Comparison of ENCODE assay signal across 13 mouse cellular contexts in genomic region chr9:62360889-62361288, GRCm38 (mm10). TPM values are rescaled to one million over a fixed set of nuclear protein-coding genes. Genes with fewer than 3 reads are reported as not detected.
DNase-seq lines count a peak whose midpoint lies in the region; ATAC-seq and TF ChIP-seq lines count a peak whose summit lies in the region.
"Had no signal": no experiment of that assay in that cellular context is flagged by ENCODE, and none has a peak within 500 bp of the region (broad histone marks: within the 10 kb centered on the region; RNA-seq: fewer than 3 reads in every experiment).

No protein-coding gene starts in this region.

- ATAC-seq in forebrain, embryonic 13.5 days, result no peak
- no peak for ATAC-seq in embryonic facial prominence, embryonic 12.5 days (ENCODE audit: insufficient number of reproducible peaks, insufficient read depth, low FRiP score, low TSS enrichment)
- ATAC-seq in intestine, postnatal 0 days, result no peak
- ATAC-seq: activated CD4-positive, CD25-positive, alpha-beta regulatory T cell, adult 4 months; liver, embryonic 12.5 days had no signal

- TF ChIP-seq CTCF in CH12.LX (conservative IDR thresholded peaks at IDR 0.05 in 1 of 2, IDR thresholded peaks at IDR 0.05 in 1 of 2; ENCODE audit: low read depth in 2 of 2, low read length in 2 of 2), result no peak
- no peak for TF ChIP-seq CTCF in intestine, postnatal 0 days (IDR thresholded peaks at IDR 0.05; ENCODE audit: low read depth)

- no peak overlapping the region for H3K9ac ChIP-seq in forebrain, embryonic 13.5 days
- peak overlapping the region; percentile 47 for H3K9ac ChIP-seq in CH12.LX (ENCODE audit: insufficient read depth, low read depth)
- H3K9ac ChIP-seq in embryonic facial prominence, embryonic 12.5 days, result no peak overlapping the region
- no peak overlapping the region for H3K9ac ChIP-seq in intestine, postnatal 0 days (ENCODE audit: low read depth, low read length)
- H3K9ac ChIP-seq: liver, embryonic 12.5 days had no signal

- peaks cover 97% of the 10 kb centered on the region for H3K79me2 ChIP-seq in CH12.LX (replicated peaks; ENCODE audit: control insufficient read depth, extremely low read depth, insufficient read depth, poor library complexity, severe bottlenecking)

- H3K4me3 ChIP-seq in forebrain, embryonic 13.5 days, result no peak overlapping the region
- no peak overlapping the region for H3K4me3 ChIP-seq in forebrain, embryonic 10.5 days
- H3K4me3 ChIP-seq in CH12.LX (replicated peaks in 1 of 3; ENCODE audit: low read depth in 2 of 3, low read length in 2 of 3, poor library complexity in 1 of 3), result no peak overlapping the region
- no peak overlapping the region for H3K4me3 ChIP-seq in embryonic facial prominence, embryonic 12.5 days
- H3K4me3 ChIP-seq in intestine, postnatal 0 days (ENCODE audit: low read depth, low read length), result no peak overlapping the region
- H3K4me3 ChIP-seq: liver, embryonic 12.5 days had no signal

- dilution Hi-C loops in CH12.LX (cut with MboI; ENCODE audit: extremely low pct_ligation_motif_present, extremely low pct_unique_long_range_greater_than_20kb, low sequenced_read_pairs), result no loop called here

- TF ChIP-seq EP300 in CH12.LX (IDR thresholded peaks at IDR 0.05; ENCODE audit: low read length), result no peak

- peaks cover 79% of the 10 kb centered on the region for H3K4me1 ChIP-seq in forebrain, embryonic 13.5 days
- H3K4me1 ChIP-seq in forebrain, embryonic 10.5 days, result peaks cover 82% of the 10 kb centered on the region
- H3K4me1 ChIP-seq in CH12.LX (ENCODE audit: control insufficient read depth in 1 of 2, insufficient read depth in 2 of 2), result peaks cover 46 to 94% of the 10 kb centered on the region in 2 experiments
- H3K4me1 ChIP-seq in embryonic facial prominence, embryonic 12.5 days, result peaks cover 67% of the 10 kb centered on the region
- H3K4me1 ChIP-seq in intestine, postnatal 0 days (replicated peaks; ENCODE audit: control insufficient read depth, insufficient read depth, low read length), result peaks cover 3% of the 10 kb centered on the region; the same call in 1 of the 2 replicates

- H3K9me3 ChIP-seq in forebrain, embryonic 13.5 days (replicated peaks), result no peaks in the 10 kb centered on the region
- no peaks in the 10 kb centered on the region for H3K9me3 ChIP-seq in forebrain, embryonic 10.5 days
- H3K9me3 ChIP-seq in CH12.LX (replicated peaks; ENCODE audit: low read length), result no peaks in the 10 kb centered on the region
- H3K9me3 ChIP-seq in embryonic facial prominence, embryonic 12.5 days, result no peaks in the 10 kb centered on the region
- no peaks in the 10 kb centered on the region for H3K9me3 ChIP-seq in intestine, postnatal 0 days (ENCODE audit: control insufficient read depth)
- H3K9me3 ChIP-seq: liver, embryonic 12.5 days had no signal

- H3K4me2 ChIP-seq in forebrain, embryonic 13.5 days, result no peak overlapping the region
- H3K4me2 ChIP-seq in CH12.LX (ENCODE audit: insufficient read depth, low read depth, poor library complexity, severe bottlenecking), result peak overlapping the region; percentile 78
- no peak overlapping the region for H3K4me2 ChIP-seq in embryonic facial prominence, embryonic 12.5 days (replicated peaks)
- H3K4me2 ChIP-seq in intestine, postnatal 0 days (replicated peaks; ENCODE audit: low read depth), result no peak overlapping the region
- H3K4me2 ChIP-seq: liver, embryonic 12.5 days; midbrain, embryonic 11.5 days had no signal

- in situ Hi-C loops in CH12.LX (cut with MboI; ENCODE audit: low pct_ligation_motif_present, low pct_unique_long_range_greater_than_20kb, low sequenced_read_pairs), result no loop called here

- peaks cover 23% of the 10 kb centered on the region for H3K36me3 ChIP-seq in forebrain, embryonic 13.5 days (ENCODE audit: poor library complexity, severe bottlenecking)
- H3K36me3 ChIP-seq in forebrain, embryonic 10.5 days (replicated peaks), result peaks cover 61% of the 10 kb centered on the region
- H3K36me3 ChIP-seq in CH12.LX (replicated peaks in 1 of 2; ENCODE audit: control insufficient read depth in 1 of 2, insufficient read depth in 1 of 2, low read length in 1 of 2), result peaks cover 17 to 65% of the 10 kb centered on the region in 2 experiments
- H3K36me3 ChIP-seq in embryonic facial prominence, embryonic 12.5 days, result 0 out of 2 replicates have a peak, but pooled peaks cover 9% of the 10 kb centered on the region
- no peaks in the 10 kb centered on the region; the same call in 1 of the 2 replicates for H3K36me3 ChIP-seq in intestine, postnatal 0 days (ENCODE audit: control insufficient read depth, insufficient read depth)

- H3K27ac ChIP-seq in forebrain, embryonic 13.5 days, result peak overlapping the region; percentile 8; the same call in 1 of the 2 replicates
- H3K27ac ChIP-seq in forebrain, embryonic 10.5 days, result no peak overlapping the region
- H3K27ac ChIP-seq in CH12.LX (ENCODE audit: insufficient read depth, low read depth), result peak overlapping the region; percentile 95
- 0 out of 2 replicates have a peak overlapping the region, but pooled peaks have one; percentile 26 for H3K27ac ChIP-seq in embryonic facial prominence, embryonic 12.5 days
- no peak overlapping the region for H3K27ac ChIP-seq in intestine, postnatal 0 days (ENCODE audit: low read depth, low read length)

- WGBS in forebrain, embryonic 13.5 days, result 13% methylated on average over 4 of the region's 4 CpGs
- 50% methylated on average over 4 of the region's 4 CpGs for WGBS in forebrain, embryonic 10.5 days
- 37% methylated on average over 4 of the region's 4 CpGs for WGBS in embryonic facial prominence, embryonic 12.5 days
- WGBS in intestine, postnatal 0 days, result 43% methylated on average over 4 of the region's 4 CpGs

- no peaks in the 10 kb centered on the region for H3K27me3 ChIP-seq in forebrain, embryonic 13.5 days
- H3K27me3 ChIP-seq in forebrain, embryonic 10.5 days (ENCODE audit: poor library complexity, severe bottlenecking), result no peaks in the 10 kb centered on the region
- no peaks in the 10 kb centered on the region for H3K27me3 ChIP-seq in CH12.LX (replicated peaks)
- H3K27me3 ChIP-seq in embryonic facial prominence, embryonic 12.5 days, result no peaks in the 10 kb centered on the region
- no peaks in the 10 kb centered on the region for H3K27me3 ChIP-seq in intestine, postnatal 0 days (replicated peaks; ENCODE audit: control insufficient read depth, insufficient read depth, low read length)
- H3K27me3 ChIP-seq: liver, embryonic 12.5 days had no signal

- no peak for TF ChIP-seq POLR2A in CH12.LX (IDR thresholded peaks at IDR 0.05; ENCODE audit: low read depth, low read length)

- no peak for TF ChIP-seq RAD21 in CH12.LX (IDR thresholded peaks at IDR 0.05; ENCODE audit: low read depth, low read length)

- no peak for DNase-seq in forebrain, embryonic 10.5 days (ENCODE audit: extremely low spot score, low spot score)
- peak; percentile 23 for DNase-seq in kidney, adult 18-20 months
- DNase-seq in kidney, postnatal 36 days, result no peak
- DNase-seq in CH12.LX (ENCODE audit: extremely low read depth), result no peak
- DNase-seq in right cerebral cortex, postnatal 25 days, result no peak
- DNase-seq: cerebellum, adult 11-12 months; layer of hippocampus, adult 9-11 months had no signal

TF ChIP-seq in CH12.LX, 34 proteins besides CTCF, POLR2A, EP300 and RAD21:
- TF ChIP-seq CHD2 (IDR thresholded peaks at IDR 0.05; ENCODE audit: low read length), result no peak
- no peak for TF ChIP-seq ZMIZ1 (IDR thresholded peaks at IDR 0.05; ENCODE audit: low read depth, low read length)
- no peak for TF ChIP-seq ETS1 (conservative IDR thresholded peaks at IDR 0.05; ENCODE audit: low read depth, low read length)
- TF ChIP-seq RCOR1 (conservative IDR thresholded peaks at IDR 0.05; ENCODE audit: low read depth, low read length), result no peak
- TF ChIP-seq MAX (IDR thresholded peaks at IDR 0.05; ENCODE audit: low read length), result no peak
- no peak for TF ChIP-seq JUN (IDR thresholded peaks at IDR 0.05; ENCODE audit: insufficient read depth, low read depth, low read length)
- TF ChIP-seq ZNF384 (IDR thresholded peaks at IDR 0.05; ENCODE audit: low read depth, low read length), result no peak
- no peak for TF ChIP-seq PAX5 (IDR thresholded peaks at IDR 0.05; ENCODE audit: low read length)
- no peak for TF ChIP-seq ZKSCAN1 (IDR thresholded peaks at IDR 0.05; ENCODE audit: borderline replicate concordance, low read depth, low read length)
- no peak for TF ChIP-seq ZC3H11A (IDR thresholded peaks at IDR 0.05; ENCODE audit: low read depth, low read length)
- TF ChIP-seq IRF4 (IDR thresholded peaks at IDR 0.05; ENCODE audit: low read depth, low read length), result no peak
- TF ChIP-seq USF2 (conservative IDR thresholded peaks at IDR 0.05; ENCODE audit: low read depth, low read length), result no peak
- no peak for TF ChIP-seq NELFE (IDR thresholded peaks at IDR 0.05; ENCODE audit: low read depth, low read length)
- no peak for TF ChIP-seq UBTF (IDR thresholded peaks at IDR 0.05; ENCODE audit: low read depth, low read length)
- no peak for TF ChIP-seq TCF12 (IDR thresholded peaks at IDR 0.05; ENCODE audit: low read depth, low read length)
- TF ChIP-seq BHLHE40 (IDR thresholded peaks at IDR 0.05; ENCODE audit: low read depth, low read length), result no peak
- TF ChIP-seq USF1 (IDR thresholded peaks at IDR 0.05; ENCODE audit: low read depth, low read length), result no peak

RNA-seq across cellular contexts. Expression of gene Anp32a, which starts 19.8 kb away (rescaled TPM):
- polyA plus RNA-seq in forebrain, embryonic 13.5 days (2015; fragmentation: Nextera tagmentation; extraction: Ambion mirVana), result 254 and 256 TPM in 2 replicates
- polyA plus RNA-seq in forebrain, embryonic 10.5 days (2016; fragmentation: Nextera tagmentation; extraction: Ambion mirVana), result 224 and 281 TPM in 2 replicates
- total RNA-seq in CH12.LX (2012; rRNA removed), result 585 and 608 TPM in 2 replicates
- 809 and 869 TPM in 2 replicates for total RNA-seq in CH12.LX (2014; rRNA removed)
- 1,207 and 1,391 TPM in 2 replicates for polyA plus RNA-seq in CH12.LX (2012; ENCODE audit: insufficient read length, low read depth)
- polyA plus RNA-seq in embryonic facial prominence, embryonic 12.5 days (2016; fragmentation: Nextera tagmentation; extraction: Ambion mirVana), result 208 and 235 TPM in 2 replicates
- 53.6 and 57.4 TPM in 2 replicates for polyA plus RNA-seq in intestine, postnatal 0 days (2015; fragmentation: Nextera tagmentation; extraction: Ambion mirVana)

Comparison
In these comparisons a context has a peak if more than half of its experiments do, and no peak if none do; other contexts are left out.
1. H3K27ac ChIP-seq: peak in forebrain, embryonic 13.5 days (single experiment), CH12.LX (single experiment) and embryonic facial prominence, embryonic 12.5 days (single experiment); none in forebrain, embryonic 10.5 days (single experiment) and intestine, postnatal 0 days (single experiment).